Mouse (Mus musculus): ENCODE results near the gene Gm37240. TPM values are rescaled to one million over a fixed set of nuclear protein-coding genes. Genes with fewer than 3 reads are reported as not detected.

Gm37240 gene
- polyA plus RNA-seq, 1 experiment = not detected

- peak; percentile 19; the same call in 1 of the 2 replicates for TF ChIP-seq CTCF (IDR thresholded peaks at IDR 0.05; ENCODE audit: low read depth, low read length)
- TF ChIP-seq POLR2A (IDR thresholded peaks at IDR 0.05; ENCODE audit: borderline replicate concordance, low read depth, low read length) = no peak
- H3K4me3 ChIP-seq (ENCODE audit: insufficient read depth, low read length) = no peak overlapping the region
- H3K4me1 ChIP-seq (ENCODE audit: control insufficient read depth, insufficient read depth, low read length) = no peaks in the 10 kb centered on the region
- H3K27ac ChIP-seq (ENCODE audit: insufficient read depth, low read depth, low read length) = no peak overlapping the region
Observed at GRCm38 (mm10) chr3:85543652-85544051, 343.7 kb downstream of the Gm37240 start.

GRCm38 (mm10) chr3:85542765-85543164 is 344.6 kb downstream of the Gm37240 start:
- Histone ChIP-seq H3K4me3 (ENCODE audit: insufficient read depth, low read length) (no peak overlapping the region), H3K27ac (ENCODE audit: insufficient read depth, low read depth, low read length) (peak overlapping the region; percentile 55; the same call in 1 of the 2 replicates), H3K4me1 (ENCODE audit: control insufficient read depth, insufficient read depth, low read length) (no peaks in the 10 kb centered on the region)
- TF ChIP-seq CTCF (IDR thresholded peaks at IDR 0.05; ENCODE audit: low read depth, low read length) (no peak), POLR2A (IDR thresholded peaks at IDR 0.05; ENCODE audit: borderline replicate concordance, low read depth, low read length) (no peak)

GRCm38 (mm10) chr3:85535621-85536520 is 351.4 kb downstream of the Gm37240 start:
- no peak for TF ChIP-seq CTCF (IDR thresholded peaks at IDR 0.05; ENCODE audit: low read depth, low read length)
- TF ChIP-seq POLR2A (IDR thresholded peaks at IDR 0.05; ENCODE audit: borderline replicate concordance, low read depth, low read length) = no peak
- Histone ChIP-seq H3K4me1 (ENCODE audit: control insufficient read depth, insufficient read depth, low read length) (no peaks in the 10 kb centered on the region), H3K27ac (ENCODE audit: insufficient read depth, low read depth, low read length) (no peak overlapping the region), H3K4me3 (ENCODE audit: insufficient read depth, low read length) (no peak overlapping the region)

- no peak overlapping the region for H3K4me3 ChIP-seq (ENCODE audit: insufficient read depth, low read length)
- no peaks in the 10 kb centered on the region for H3K4me1 ChIP-seq (ENCODE audit: control insufficient read depth, insufficient read depth, low read length)
- H3K27ac ChIP-seq (ENCODE audit: insufficient read depth, low read depth, low read length) = no peak overlapping the region
- TF ChIP-seq CTCF (IDR thresholded peaks at IDR 0.05; ENCODE audit: low read depth, low read length) (no peak), POLR2A (IDR thresholded peaks at IDR 0.05; ENCODE audit: borderline replicate concordance, low read depth, low read length) (no peak)
Observed at GRCm38 (mm10) chr3:85535042-85535441, 352.3 kb downstream of the Gm37240 start.

GRCm38 (mm10) chr3:85532376-85532775 is 354.9 kb downstream of the Gm37240 start:
- TF ChIP-seq CTCF (IDR thresholded peaks at IDR 0.05; ENCODE audit: low read depth, low read length) (no peak), POLR2A (IDR thresholded peaks at IDR 0.05; ENCODE audit: borderline replicate concordance, low read depth, low read length) (no peak)
- Histone ChIP-seq H3K4me1 (ENCODE audit: control insufficient read depth, insufficient read depth, low read length) (no peaks in the 10 kb centered on the region), H3K27ac (ENCODE audit: insufficient read depth, low read depth, low read length) (no peak overlapping the region), H3K4me3 (ENCODE audit: insufficient read depth, low read length) (no peak overlapping the region)

GRCm38 (mm10) chr3:85530601-85531161 is 356.6 kb downstream of the Gm37240 start:
- no peak overlapping the region for H3K27ac ChIP-seq (ENCODE audit: insufficient read depth, low read depth, low read length)
- no peak overlapping the region for H3K4me3 ChIP-seq (ENCODE audit: insufficient read depth, low read length)
- no peak for TF ChIP-seq POLR2A (IDR thresholded peaks at IDR 0.05; ENCODE audit: borderline replicate concordance, low read depth, low read length)
- TF ChIP-seq CTCF (IDR thresholded peaks at IDR 0.05; ENCODE audit: low read depth, low read length) = no peak

GRCm38 (mm10) chr3:85521311-85521907 is 365.9 kb downstream of the Gm37240 start:
- TF ChIP-seq POLR2A (IDR thresholded peaks at IDR 0.05; ENCODE audit: borderline replicate concordance, low read depth, low read length) = no peak
- TF ChIP-seq CTCF (IDR thresholded peaks at IDR 0.05; ENCODE audit: low read depth, low read length) = no peak
- no peak overlapping the region for H3K27ac ChIP-seq (ENCODE audit: insufficient read depth, low read depth, low read length)
- no peak overlapping the region for H3K4me3 ChIP-seq (ENCODE audit: insufficient read depth, low read length)
- H3K4me1 ChIP-seq (ENCODE audit: control insufficient read depth, insufficient read depth, low read length) = 0 out of 2 replicates have a peak, but pooled peaks cover 2% of the 10 kb centered on the region

More at GRCm38 (mm10) chr3:85530601-85531161, 356.6 kb downstream of the Gm37240 start:
- no peaks in the 10 kb centered on the region for H3K4me1 ChIP-seq (ENCODE audit: control insufficient read depth, insufficient read depth, low read length)

- no peak overlapping the region for H3K27ac ChIP-seq (ENCODE audit: insufficient read depth, low read depth, low read length)
- TF ChIP-seq POLR2A (IDR thresholded peaks at IDR 0.05; ENCODE audit: borderline replicate concordance, low read depth, low read length) (no peak), CTCF (IDR thresholded peaks at IDR 0.05; ENCODE audit: low read depth, low read length) (no peak)
- H3K4me1 ChIP-seq (ENCODE audit: control insufficient read depth, insufficient read depth, low read length) = 0 out of 2 replicates have a peak, but pooled peaks cover 2% of the 10 kb centered on the region
- H3K4me3 ChIP-seq (ENCODE audit: insufficient read depth, low read length) = no peak overlapping the region
Observed at GRCm38 (mm10) chr3:85518668-85519067, 368.6 kb downstream of the Gm37240 start.

GRCm38 (mm10) chr3:85518072-85518471 is 369.2 kb downstream of the Gm37240 start:
- H3K27ac ChIP-seq (ENCODE audit: insufficient read depth, low read depth, low read length) = no peak overlapping the region
- no peak overlapping the region for H3K4me3 ChIP-seq (ENCODE audit: insufficient read depth, low read length)
- H3K4me1 ChIP-seq (ENCODE audit: control insufficient read depth, insufficient read depth, low read length) = 0 out of 2 replicates have a peak, but pooled peaks cover 2% of the 10 kb centered on the region
- TF ChIP-seq CTCF (IDR thresholded peaks at IDR 0.05; ENCODE audit: low read depth, low read length) (no peak), POLR2A (IDR thresholded peaks at IDR 0.05; ENCODE audit: borderline replicate concordance, low read depth, low read length) (no peak)

All from bone marrow macrophage, adult 2 months (primary cell).